Mouse (Mus musculus) skeletal muscle tissue, adult 2 months (tissue): ENCODE measurements around the gene Fv1.

ENCODE experiments used
- DNase-seq: peaks from one replicate; pipeline ENCODE4 v3.0.0-alpha.2; 2012; ENCODE audit warnings: low read depth, low spot score

The Fv1 gene

GRCm38 (mm10) chr4:147884138-147884537 lies 15.4 kb downstream of the Fv1 start:
- DNase-seq: no peak

- DNase-seq: no peak
These were observed 17.4 kb downstream of the Fv1 start for GRCm38 (mm10) chr4:147886158-147886557.

GRCm38 (mm10) chr4:147887277-147887676 lies 18.5 kb downstream of the Fv1 start:
- DNase-seq: no peak

- no peak for DNase-seq
These were observed 19.5 kb downstream of the Fv1 start for GRCm38 (mm10) chr4:147888237-147888636.

GRCm38 (mm10) chr4:147890341-147890740 lies 21.6 kb downstream of the Fv1 start:
- no peak for DNase-seq

- no peak for DNase-seq
These were observed 27.1 kb downstream of the Fv1 start for GRCm38 (mm10) chr4:147895815-147896330.

- no peak for DNase-seq
These were observed 27.6 kb downstream of the Fv1 start for GRCm38 (mm10) chr4:147896411-147896810.

- peak; percentile 86 for DNase-seq
These were observed 28.6 kb downstream of the Fv1 start for GRCm38 (mm10) chr4:147897348-147897747.

GRCm38 (mm10) chr4:147900452-147900851 lies 31.7 kb downstream of the Fv1 start:
- DNase-seq: peak; percentile 71

- DNase-seq: no peak
These were observed 34.2 kb downstream of the Fv1 start for GRCm38 (mm10) chr4:147902906-147903500.

- no peak for DNase-seq
These were observed 34.8 kb downstream of the Fv1 start for GRCm38 (mm10) chr4:147903601-147904000.

GRCm38 (mm10) chr4:147904313-147905089 lies 35.7 kb downstream of the Fv1 start, which contains the start of gene Mfn2:
Gene Mfn2, minus strand, starts transcription at chr4:147904704.
- peak; percentile 92 for DNase-seq

GRCm38 (mm10) chr4:147905090-147905659 lies 36.4 kb downstream of the Fv1 start:
- DNase-seq: no peak

- peak; percentile 70 for DNase-seq
These were observed 37.5 kb downstream of the Fv1 start for GRCm38 (mm10) chr4:147906230-147906629.

- no peak for DNase-seq
These were observed 40.7 kb downstream of the Fv1 start for GRCm38 (mm10) chr4:147909486-147909885.

- DNase-seq: no peak
These were observed 49.8 kb downstream of the Fv1 start for GRCm38 (mm10) chr4:147918459-147919121.
